Mouse (Mus musculus) lung, postnatal 0 days (tissue): ENCODE results near the gene Ugt1a8. TPM values are rescaled to one million over a fixed set of nuclear protein-coding genes. Genes with fewer than 3 reads are reported as not detected.

Experiments
- ATAC-seq: fragments of 200-750 bp; cut with Nextera tagmentation; 2 replicates; pipeline ENCODE4 v1.8.0; 2017; ENCODE audit warnings: moderate library complexity
- DNase-seq: peaks from one replicate; pipeline ENCODE4 v3.0.0-alpha.2; 2016; ENCODE audit warnings: low spot score
- H3K27ac ChIP-seq: fragments of 300-500 bp; sonication (generic); 2 replicates; pipeline ENCODE4 v1.5.1; 2014; ENCODE audit warnings: antibody characterized with exemption, mild to moderate bottlenecking, low read length, mixed read lengths
- H3K27me3 ChIP-seq: fragments of 300-500 bp; sonication (generic); replicated peaks from 2 replicates; pipeline ENCODE4 v1.6.1; 2014; ENCODE audit warnings: low read length, mixed read lengths; ENCODE audit not compliant: insufficient read depth
- H3K36me3 ChIP-seq: fragments of 300-500 bp; sonication (generic); 2 replicates; pipeline ENCODE4 v1.6.1; 2014; ENCODE audit warnings: low read length, mixed read lengths; ENCODE audit not compliant: insufficient read depth
- H3K4me1 ChIP-seq: fragments of 300-500 bp; sonication (generic); 2 replicates; pipeline ENCODE4 v1.6.1; 2014; ENCODE audit warnings: antibody characterized with exemption, low read depth, low read length, mixed read lengths; ENCODE audit not compliant: insufficient read depth
- H3K4me2 ChIP-seq: fragments of 300-500 bp; sonication (generic); replicated peaks from 2 replicates; pipeline ENCODE4 v1.6.1; 2014; ENCODE audit warnings: low read depth, mild to moderate bottlenecking, low read length, moderate library complexity, mixed read lengths
- H3K4me3 ChIP-seq: fragments of 300-500 bp; sonication (generic); 2 replicates; pipeline ENCODE4 v1.5.1; 2014; ENCODE audit warnings: low read depth, low read length
- H3K9ac ChIP-seq: fragments of 300-500 bp; sonication (generic); replicated peaks from 2 replicates; pipeline ENCODE4 v1.6.1; 2014; ENCODE audit warnings: low read depth, mild to moderate bottlenecking
- H3K9me3 ChIP-seq: fragments of 300-500 bp; sonication (generic); 2 replicates; pipeline ENCODE4 v1.6.1; 2016; ENCODE audit warnings: low read length, mixed read lengths
- CTCF ChIP-seq: IDR thresholded peaks from 2 replicates; pipeline ENCODE4 v1.5.1; 2016; ENCODE audit warnings: antibody characterized with exemption, mild to moderate bottlenecking
- EP300 ChIP-seq: IDR thresholded peaks from 2 replicates; pipeline ENCODE4 v1.6.1; 2016; ENCODE audit warnings: antibody characterized with exemption, mild to moderate bottlenecking, control low read depth
- WGBS: fragments of 180-500 bp; shearing (Covaris S2); extraction: QIAGEN DNeasy Blood & Tissue Kit; methylation state at CpG from one replicate; pipeline ENCODE4 v1.1.7; 2014; 5-methylcytosine and 5-hydroxymethylcytosine counted together
- polyA plus RNA-seq: library from polyadenylated mRNA; unstranded; fragments of >200 nt; fragmentation: Nextera tagmentation; extraction: Ambion mirVana; gene quantifications from 2 replicates; pipeline ENCODE4 v1.2.1, GENCODE M21; 2015

Ugt1a8 gene
- polyA plus RNA-seq, 1 experiment from 2014 or later = not detected

- WGBS = 77% methylated on average over 3 of the region's 3 CpGs
- no peak for DNase-seq
- Histone ChIP-seq H3K9ac (no peak overlapping the region), H3K4me3 (no peak overlapping the region), H3K27ac (no peak overlapping the region), H3K9me3 (no peaks in the 10 kb centered on the region), H3K36me3 (no peaks in the 10 kb centered on the region), H3K4me2 (no peak overlapping the region), H3K4me1 (no peaks in the 10 kb centered on the region), H3K27me3 (no peaks in the 10 kb centered on the region)
- TF ChIP-seq EP300 (no peak), CTCF (no peak)
- no peak for ATAC-seq
These were observed 109.8 kb downstream of the Ugt1a8 start for GRCm38 (mm10) chr1:88197443-88197842.

GRCm38 (mm10) chr1:88199996-88200395 lies 112.4 kb downstream of the Ugt1a8 start:
- no peaks in the 10 kb centered on the region for H3K27me3 ChIP-seq
- no peak overlapping the region for H3K4me3 ChIP-seq
- no peak overlapping the region for H3K27ac ChIP-seq
- no peak overlapping the region for H3K9ac ChIP-seq
- H3K4me2 ChIP-seq = no peak overlapping the region
- H3K9me3 ChIP-seq = no peaks in the 10 kb centered on the region
- no peaks in the 10 kb centered on the region for H3K4me1 ChIP-seq
- DNase-seq (no peak), ATAC-seq (no peak)
- no peaks in the 10 kb centered on the region for H3K36me3 ChIP-seq
- no peak for TF ChIP-seq EP300
- TF ChIP-seq CTCF = no peak
- WGBS = 72% methylated on average over 2 of the region's 2 CpGs

DNA sequence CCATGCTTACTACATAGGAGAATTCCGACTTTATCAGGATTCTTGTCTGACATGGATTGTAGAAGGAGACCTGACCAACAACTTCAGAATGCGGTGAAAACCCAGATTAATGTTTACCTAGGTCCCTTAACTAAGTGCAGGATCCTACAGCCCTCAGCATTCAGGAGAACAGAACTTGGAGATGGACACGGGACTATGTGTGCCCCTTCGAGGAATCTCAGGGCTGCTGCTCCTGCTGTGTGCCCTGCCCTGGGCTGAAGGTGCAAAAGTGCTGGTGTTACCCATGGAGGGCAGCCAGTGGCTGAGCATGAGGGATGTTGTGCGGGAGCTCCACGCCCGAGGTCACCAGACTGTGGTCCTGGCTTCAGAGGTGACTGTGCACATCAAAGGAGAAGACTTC lies 112.8 kb downstream of the Ugt1a8 start, which contains the start of gene Ugt1a2:
Gene Ugt1a2 (plus strand): TSS at position 146 of the 400 bp plus-strand sequence.
- TF ChIP-seq EP300 (no peak), CTCF (no peak)
- ATAC-seq (no peak), DNase-seq (no peak)
- Histone ChIP-seq H3K4me1 (no peaks in the 10 kb centered on the region), H3K9ac (no peak within 1 kb of the TSS), H3K36me3 (no peaks in the 10 kb centered on the region), H3K27me3 (no peaks in the 10 kb centered on the region), H3K27ac (no peak within 1 kb of the TSS), H3K4me3 (no peak within 1 kb of the TSS), H3K4me2 (no peak within 1 kb of the TSS), H3K9me3 (no peaks in the 10 kb centered on the region)
- 63% methylated on average over 7 of the region's 7 CpGs for WGBS

GRCm38 (mm10) chr1:88205294-88205922 lies 117.8 kb downstream of the Ugt1a8 start, which contains the start of gene Dnajb3:
TSS of gene Dnajb3 (minus strand) at chr1:88205782.
- Histone ChIP-seq H3K9ac (no peak within 1 kb of the TSS), H3K4me2 (peak within 1 kb of the TSS; percentile 75), H3K27me3 (no peaks in the 10 kb centered on the region), H3K27ac (no peak within 1 kb of the TSS), H3K4me1 (no peaks in the 10 kb centered on the region), H3K9me3 (no peaks in the 10 kb centered on the region), H3K4me3 (peak within 1 kb of the TSS; percentile 31), H3K36me3 (no peaks in the 10 kb centered on the region)
- ATAC-seq (peak; percentile 96), DNase-seq (peak; percentile 72)
- 7% methylated on average over 46 of the region's 62 CpGs for WGBS
- no peak for TF ChIP-seq EP300
- TF ChIP-seq CTCF = 0 out of 2 replicates have a peak, but pooled peaks have one; percentile 19

GRCm38 (mm10) chr1:88206843-88207479 lies 119.3 kb downstream of the Ugt1a8 start:
- 59% methylated on average over 2 of the region's 2 CpGs for WGBS
- Histone ChIP-seq H3K4me1 (no peaks in the 10 kb centered on the region), H3K36me3 (no peaks in the 10 kb centered on the region), H3K27ac (no peak overlapping the region), H3K9me3 (peaks cover 5% of the 10 kb centered on the region), H3K4me2 (no peak overlapping the region), H3K9ac (no peak overlapping the region), H3K4me3 (no peak overlapping the region), H3K27me3 (no peaks in the 10 kb centered on the region)
- DNase-seq (no peak), ATAC-seq (no peak)
- no peak for TF ChIP-seq EP300
- TF ChIP-seq CTCF = no peak

DNA sequence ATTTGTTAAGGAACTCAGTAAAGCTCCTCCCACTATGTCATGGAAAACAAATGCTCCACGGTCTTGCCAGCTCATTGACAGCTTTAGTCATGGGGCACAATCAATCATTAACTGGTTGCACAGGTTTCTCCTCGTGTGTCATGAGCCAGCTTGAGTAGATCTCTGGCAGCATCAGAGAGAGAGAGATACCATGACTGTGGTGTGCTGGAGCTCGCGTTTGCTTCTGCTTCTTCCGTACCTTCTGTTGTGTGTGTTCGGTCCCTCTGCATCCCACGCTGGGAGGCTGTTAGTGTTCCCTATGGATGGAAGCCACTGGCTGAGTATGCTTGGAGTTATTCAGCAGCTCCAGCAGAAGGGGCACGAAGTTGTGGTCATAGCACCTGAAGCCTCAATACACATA lies 124.2 kb downstream of the Ugt1a8 start, which contains the start of gene Ugt1a1:
Gene Ugt1a1 (plus strand): TSS at position 148 of the 400 bp plus-strand sequence.
- Histone ChIP-seq H3K36me3 (no peaks in the 10 kb centered on the region), H3K27me3 (no peaks in the 10 kb centered on the region), H3K4me2 (no peak within 1 kb of the TSS), H3K9me3 (peaks cover 45% of the 10 kb centered on the region), H3K4me3 (no peak within 1 kb of the TSS), H3K4me1 (no peaks in the 10 kb centered on the region), H3K27ac (no peak within 1 kb of the TSS), H3K9ac (no peak within 1 kb of the TSS)
- no peak for TF ChIP-seq CTCF
- 62% methylated on average over 8 of the region's 8 CpGs for WGBS
- DNase-seq (peak; percentile 34), ATAC-seq (peak; percentile 27)
